Mouse (Mus musculus) layer of hippocampus, adult 18-20 months (tissue): ENCODE measurements at regions not wholly inside any gene's neighbourhood (a gene's known extent, or its start where the extent isn't known, plus 50 kb on each side); places are given as distances from the start of the nearest gene placed in this dataset.

Experiments
- DNase-seq, 2 experiments: peaks; one replicate each; pipeline ENCODE4 v3.0.0; 2022; ENCODE audit warnings: low spot score in 2 of 2

DNA sequence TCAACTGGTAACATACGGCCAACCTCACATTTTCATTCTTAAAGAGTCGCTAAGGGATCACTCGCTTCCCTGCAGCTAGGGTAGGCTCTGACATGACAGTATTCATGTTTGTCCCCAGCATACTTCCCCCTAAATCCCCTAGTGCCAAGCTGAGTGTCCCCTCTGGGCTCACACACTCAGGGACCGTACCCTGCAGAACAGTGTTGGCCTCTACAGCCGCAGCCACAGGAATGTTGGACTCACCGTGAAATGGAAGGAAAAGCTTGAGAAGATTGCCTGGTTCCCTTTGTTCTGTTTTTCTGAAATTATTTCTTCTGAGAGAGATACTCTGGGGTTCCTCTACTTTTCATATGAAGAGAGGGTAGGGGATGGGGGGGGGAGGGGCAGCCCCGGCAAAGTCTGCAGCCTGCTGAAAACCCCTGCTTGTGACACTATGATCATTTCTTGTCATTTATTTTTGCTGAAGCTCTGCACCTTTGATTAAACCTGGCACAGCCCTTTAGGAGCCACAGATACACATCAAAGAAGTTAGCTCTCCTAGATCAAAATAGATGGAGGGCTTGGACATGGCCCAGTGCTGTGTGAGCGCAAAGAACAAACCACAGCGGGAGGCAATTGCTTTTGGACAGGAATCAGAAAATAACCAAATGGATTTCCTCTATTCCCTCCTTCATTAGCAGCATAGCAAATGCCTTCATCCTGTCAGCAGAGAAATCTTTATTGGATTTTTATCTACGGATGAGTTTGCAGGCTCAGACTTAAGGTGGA, 312.7 kb upstream of the Id4 start:
- peak in 1 of 2 experiments; percentile 29 for DNase-seq

DNA sequence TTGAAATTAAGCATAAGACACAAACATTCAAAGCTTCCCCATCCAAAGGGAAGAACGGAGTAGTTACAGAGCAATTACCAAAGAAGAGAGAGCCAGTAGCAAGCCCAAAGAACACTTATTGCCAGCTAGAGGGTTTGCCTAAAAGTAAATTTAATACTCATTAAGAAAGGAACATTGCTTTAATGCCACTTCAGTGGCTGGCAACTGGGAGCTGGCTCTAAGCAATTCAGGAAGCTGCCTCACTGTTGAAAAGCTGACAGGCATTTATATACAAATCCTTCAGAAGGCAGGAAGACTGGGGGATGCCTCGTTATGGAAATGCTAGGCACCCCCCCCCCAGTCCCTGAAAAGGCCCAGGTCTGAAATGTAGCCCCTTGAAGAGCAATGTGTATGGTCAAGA, 310.6 kb upstream of the Id4 start:
- no peak for DNase-seq

DNA sequence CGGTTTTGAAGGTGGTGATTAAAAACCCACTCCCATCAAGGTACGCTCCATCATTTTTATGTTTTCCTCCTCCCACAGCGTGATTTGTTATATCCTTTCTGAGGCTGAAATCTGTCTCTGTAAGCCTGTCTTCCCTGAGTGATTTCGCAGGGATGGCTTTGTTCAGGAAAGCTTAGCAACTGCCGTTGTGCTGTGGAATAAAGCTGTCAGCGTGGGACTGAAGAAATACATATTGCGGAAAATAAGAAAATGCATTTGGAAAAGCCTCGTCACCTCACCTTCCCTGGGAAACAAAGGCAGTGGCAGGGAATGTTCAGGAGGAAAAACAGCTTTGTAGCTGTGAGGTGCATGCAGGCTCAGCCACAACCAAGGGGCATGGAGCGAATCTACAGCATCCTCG, 310.0 kb upstream of the Id4 start:
- DNase-seq: peak in 1 of 2 experiments; percentile 9

DNA sequence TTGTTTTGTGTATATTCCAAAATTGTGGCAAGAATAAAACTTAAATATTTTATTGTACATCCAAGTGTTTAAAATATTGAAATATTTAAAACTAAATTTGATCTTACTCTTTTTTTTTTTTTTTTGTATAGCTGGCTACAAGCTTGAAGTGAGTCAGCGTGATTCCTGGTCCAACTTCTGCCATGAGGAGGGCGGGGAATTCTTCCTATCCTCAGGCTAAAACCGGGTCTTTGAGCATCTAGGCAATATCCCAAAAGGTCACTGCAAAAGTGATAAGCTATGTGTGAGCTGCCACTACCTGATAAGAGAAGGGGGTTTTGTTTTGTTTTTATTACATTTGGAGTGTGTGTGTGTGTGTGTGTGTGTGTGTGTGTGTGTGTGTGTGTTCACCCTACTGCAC, 308.1 kb upstream of the Id4 start:
- DNase-seq: no peak

DNA sequence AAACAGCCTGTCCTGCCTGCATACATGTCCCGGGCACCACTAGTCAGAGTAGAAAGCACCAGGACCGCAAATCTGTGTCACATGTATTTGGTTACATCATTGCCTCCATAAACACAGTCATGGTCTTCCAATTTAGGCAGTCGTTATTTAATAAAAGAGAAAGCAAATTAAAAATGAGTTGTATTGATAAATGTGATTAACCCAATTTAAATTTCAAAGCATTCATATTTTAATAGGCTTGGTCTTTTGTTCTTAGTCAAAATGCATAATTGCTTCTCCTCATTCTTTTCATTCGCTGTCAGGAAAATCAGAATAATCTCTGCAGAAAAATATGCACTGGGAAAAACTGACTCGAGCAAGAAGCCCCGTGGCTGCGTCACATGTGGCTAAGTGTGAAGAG, 307.3 kb upstream of the Id4 start:
- DNase-seq: no peak

DNA sequence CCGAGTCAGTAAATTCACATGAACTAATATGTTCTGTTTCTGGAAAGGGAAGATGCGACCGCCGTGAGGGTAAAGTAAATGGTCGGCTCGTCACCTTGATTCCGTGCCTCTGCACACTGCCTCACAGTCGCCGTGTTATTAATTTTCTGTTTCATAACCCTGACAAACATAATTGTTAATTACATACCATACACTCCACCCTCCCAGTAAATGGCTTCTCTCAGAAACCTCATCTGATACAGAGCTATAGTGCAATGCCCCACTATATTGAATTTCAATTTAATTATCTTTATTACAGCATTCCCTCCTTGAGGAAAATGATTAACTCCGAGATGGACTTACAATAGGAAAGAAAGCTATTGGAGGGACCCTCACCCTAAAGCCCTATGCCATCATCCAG, 305.5 kb upstream of the Id4 start:
- no peak for DNase-seq

DNA sequence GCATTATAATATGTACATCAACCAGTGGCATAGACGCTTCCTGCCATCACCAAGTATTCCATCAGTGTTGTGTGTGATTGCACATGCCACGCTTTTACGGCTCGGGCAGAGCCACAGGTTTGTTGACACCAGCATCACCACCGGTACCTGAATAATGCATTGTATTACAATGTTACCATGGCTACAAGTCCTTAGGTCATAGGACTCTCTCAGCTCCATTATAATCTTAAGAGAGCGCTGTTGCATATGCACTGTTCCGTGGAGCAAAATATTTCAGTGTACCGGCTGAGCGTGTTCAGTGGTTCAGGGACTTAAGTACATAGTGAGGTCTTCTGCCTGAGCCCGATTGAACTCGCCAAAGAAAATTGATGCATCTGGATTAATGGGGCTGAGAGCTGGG, 303.4 kb upstream of the Id4 start:
- no peak for DNase-seq

DNA sequence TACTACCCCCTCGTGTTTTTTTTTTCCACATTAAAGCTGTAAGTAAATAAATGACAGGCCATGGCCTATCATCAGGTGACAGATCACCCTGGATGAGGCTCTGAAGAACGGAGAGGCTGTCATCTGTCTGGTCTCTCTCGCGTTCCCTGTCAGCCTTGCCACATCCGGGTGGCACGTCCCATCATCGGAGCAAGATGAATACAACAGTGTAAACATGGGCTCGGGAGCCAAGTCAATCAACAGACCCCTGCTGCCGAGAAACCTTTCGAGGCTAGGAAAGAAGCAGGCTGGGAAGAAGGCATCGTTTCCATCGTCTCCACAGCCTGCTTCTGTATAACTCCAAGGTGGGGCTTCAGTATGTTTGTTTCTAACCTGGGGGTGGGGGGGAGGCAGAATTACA, 286.8 kb upstream of the Id4 start:
- no peak for DNase-seq

DNA sequence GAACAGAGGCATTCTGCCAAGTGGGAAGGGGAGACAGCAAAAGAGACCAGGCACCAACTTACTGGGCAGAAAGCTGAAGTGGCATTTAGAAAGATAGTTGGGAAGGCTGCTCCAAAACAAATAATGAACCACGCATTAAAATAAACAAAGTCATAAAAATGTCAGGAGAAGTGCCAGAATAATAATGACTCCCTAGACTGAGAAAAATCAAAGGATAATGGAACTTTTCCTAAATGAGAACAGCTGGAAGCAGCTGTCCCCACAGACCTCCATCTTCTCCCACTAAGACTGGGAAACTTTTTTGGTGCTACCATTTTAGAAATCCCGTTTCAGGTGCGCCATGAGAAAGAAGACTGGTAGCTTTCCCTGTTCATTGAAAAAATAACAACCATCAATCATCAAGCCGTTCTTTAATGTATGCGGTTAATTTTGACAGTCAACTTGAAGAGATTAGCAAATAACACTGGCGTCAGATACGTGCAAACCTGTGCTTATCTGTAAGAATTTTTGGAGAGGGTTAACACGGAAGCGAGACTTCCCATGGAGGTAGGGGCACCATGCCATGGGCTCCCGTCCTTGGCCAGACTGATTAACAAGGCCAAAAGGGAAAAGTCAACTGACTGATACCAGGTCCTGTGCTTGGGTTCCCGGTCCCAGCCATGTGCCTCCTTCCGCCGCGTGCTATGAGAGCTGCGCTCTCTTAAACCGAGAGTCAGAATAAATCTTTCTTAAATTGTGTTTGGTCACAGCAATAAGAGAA, 286.1 kb upstream of the Id4 start:
- DNase-seq: no peak

DNA sequence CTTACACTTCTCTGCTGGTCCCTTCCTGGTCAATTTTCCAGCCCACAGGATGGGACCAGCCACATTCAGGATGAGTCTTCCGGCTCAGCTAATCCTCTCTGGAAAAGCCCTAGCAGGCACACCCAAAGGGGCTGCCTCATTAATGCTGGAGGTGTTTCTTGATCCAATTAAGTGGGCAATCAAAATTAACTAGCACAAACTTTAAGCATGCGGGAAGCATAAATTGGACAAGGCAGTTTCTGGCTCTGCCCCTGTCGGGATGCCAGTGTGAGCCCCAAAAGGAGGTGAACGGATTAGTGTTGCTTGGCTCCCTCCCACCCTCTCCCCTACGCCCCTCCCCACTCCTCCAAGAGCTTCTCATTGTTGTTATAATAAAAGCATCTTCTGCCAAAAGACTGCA, 262.5 kb upstream of the Id4 start:
- peak in 1 of 2 experiments; percentile 3 for DNase-seq

DNA sequence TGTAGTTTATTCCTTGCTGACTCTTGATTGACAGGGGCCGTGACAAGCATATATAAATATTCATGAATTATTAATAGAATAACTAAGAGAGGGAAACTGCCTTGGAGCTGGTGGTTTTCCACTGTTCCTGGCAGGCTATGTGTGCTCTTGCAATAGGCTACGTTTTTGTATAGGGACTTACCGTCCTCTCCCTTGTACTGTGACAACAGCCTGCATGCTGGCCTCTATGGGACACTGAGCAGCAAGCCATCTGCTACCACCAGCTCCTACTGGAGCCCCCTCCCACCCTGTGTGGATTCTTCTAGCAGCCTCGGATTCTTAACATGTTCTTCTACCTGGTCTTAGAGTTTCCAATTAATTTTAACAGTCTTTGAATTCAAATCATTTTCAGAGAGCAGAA, 261.6 kb upstream of the Id4 start:
- DNase-seq: no peak

DNA sequence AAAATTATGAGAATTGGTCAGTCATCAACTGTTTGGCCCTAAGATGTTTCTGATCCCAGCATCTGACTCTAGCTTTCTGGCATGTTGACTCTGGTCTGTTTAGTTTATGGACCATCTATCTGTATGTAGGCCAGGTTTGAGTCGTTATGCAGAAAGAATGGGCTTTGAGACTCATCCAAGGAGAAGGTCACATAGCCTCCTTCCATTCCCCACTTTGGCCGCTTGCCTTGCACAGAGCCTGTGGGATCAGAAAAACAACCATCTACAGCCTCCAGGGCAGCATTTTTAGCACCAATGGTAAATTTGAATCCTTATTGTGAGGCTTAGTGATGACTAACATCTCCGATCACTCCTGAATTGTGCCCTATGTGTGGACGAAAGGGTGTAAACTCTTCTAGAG, 257.9 kb upstream of the Id4 start:
- DNase-seq: no peak

DNA sequence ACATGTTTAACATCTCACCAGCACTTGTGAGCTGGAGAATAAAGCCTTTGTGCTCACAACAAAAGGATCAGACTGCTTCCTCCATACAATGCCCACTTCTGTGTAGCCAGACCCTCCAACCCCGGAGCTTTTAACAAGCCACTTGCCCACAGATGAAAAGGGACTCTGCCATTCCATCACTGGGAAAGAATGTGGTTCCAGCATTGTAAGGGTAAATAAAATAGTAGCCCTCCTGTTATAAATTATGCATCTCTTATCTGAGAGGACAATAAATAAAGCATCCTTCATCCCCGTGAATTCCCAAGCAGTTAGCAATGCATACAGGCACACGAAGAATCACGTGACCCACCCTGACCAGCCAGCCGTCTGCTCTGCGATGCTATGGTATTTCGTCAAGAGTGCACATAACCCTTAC, 247.7 kb upstream of the Id4 start:
- DNase-seq: no peak

DNA sequence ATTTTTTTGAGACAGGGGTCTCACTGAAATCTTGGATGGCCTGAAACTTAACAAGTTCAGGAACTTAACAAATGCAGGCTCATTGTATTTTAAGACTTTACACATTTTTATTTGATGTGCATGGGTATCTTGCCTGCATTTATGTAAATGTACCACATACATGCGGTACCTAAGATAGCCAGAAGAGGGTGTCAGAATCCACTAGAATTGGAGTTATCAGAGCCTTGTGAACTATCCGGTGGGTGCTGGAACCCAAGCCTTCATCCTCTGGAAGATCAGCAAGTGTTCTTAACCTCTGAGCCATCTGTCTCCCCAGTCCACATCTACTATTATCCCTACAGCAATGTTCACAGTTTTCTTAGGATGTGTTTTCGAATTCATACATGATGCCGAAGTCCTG, 245.7 kb upstream of the Id4 start:
- DNase-seq: no peak

DNA sequence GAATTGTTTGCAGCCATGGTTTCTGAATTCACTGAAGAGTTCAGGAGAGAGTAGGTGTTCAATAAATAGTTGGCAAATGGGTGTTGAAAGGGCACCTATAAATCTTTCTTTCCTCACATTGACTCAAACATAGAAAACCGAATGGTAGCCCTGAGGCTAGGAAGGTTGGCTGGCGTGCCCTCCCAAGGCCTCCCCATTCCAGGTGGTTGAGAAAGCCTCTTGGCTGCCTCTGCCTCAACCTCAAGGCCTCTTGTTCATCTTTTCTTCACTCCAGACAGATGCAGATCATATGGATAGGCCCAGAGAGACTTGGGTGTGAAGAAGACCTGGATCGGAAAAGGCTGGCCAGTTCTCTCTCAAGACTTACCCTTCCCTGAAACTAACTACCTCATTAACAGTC, 245.0 kb upstream of the Id4 start:
- no peak for DNase-seq

DNA sequence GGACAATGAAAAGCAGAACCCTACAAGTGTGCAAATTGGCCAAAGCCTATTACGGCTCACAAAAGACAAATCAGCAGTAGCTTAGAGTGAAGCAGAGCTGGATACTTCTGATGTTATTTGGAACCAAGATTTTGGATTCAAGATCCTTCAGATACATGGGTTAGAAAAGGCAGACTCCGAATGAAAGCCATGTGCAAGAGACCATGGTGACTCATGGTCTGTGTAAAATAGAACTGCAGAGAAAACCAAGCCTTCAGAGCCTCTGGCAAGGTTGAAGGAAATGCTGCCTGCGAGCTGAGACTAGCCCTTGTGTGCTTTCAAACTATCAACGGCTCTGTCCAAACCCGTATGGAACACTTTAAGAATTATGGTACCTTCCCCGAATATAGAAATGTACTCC, 244.4 kb upstream of the Id4 start:
- DNase-seq: no peak

DNA sequence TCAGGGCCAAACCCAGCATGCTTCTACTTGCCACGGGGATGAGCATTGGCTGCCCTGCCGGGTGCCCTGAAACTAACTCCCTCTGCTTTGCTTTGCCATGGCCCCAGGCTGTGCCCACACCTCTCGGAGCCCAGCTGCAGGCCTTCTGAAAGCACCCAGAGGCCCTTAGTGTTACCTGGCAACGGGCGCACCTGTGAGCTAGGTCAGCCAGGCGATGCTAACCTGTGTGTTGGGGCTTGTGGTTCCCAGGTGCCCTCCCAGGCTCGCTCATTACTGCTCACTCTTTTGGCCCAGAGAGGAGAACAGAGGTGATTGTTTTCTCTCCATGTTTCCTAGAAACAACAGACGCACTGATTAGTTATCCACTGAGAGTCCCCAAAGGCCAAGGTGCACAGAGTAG, 243.4 kb upstream of the Id4 start:
- no peak for DNase-seq

DNA sequence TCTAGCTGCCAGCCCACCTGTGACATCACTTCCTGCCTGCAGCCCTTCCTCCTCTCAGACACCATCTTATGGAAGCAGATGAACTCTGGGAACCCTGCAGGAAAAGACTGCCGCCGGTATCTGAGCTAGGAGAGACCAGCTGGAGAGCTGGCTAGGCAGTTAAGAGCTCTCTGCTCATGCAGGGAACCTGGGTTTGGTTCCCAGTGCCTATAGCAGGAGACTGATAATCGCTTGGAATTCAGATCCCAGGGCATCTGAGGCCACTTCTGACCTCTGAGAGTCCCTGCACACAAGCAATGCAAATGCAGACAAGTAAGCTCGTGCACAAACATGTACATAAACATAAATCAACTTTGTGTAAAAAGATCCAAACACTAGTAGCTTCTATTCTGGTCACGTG, 242.4 kb upstream of the Id4 start:
- DNase-seq: no peak

DNA sequence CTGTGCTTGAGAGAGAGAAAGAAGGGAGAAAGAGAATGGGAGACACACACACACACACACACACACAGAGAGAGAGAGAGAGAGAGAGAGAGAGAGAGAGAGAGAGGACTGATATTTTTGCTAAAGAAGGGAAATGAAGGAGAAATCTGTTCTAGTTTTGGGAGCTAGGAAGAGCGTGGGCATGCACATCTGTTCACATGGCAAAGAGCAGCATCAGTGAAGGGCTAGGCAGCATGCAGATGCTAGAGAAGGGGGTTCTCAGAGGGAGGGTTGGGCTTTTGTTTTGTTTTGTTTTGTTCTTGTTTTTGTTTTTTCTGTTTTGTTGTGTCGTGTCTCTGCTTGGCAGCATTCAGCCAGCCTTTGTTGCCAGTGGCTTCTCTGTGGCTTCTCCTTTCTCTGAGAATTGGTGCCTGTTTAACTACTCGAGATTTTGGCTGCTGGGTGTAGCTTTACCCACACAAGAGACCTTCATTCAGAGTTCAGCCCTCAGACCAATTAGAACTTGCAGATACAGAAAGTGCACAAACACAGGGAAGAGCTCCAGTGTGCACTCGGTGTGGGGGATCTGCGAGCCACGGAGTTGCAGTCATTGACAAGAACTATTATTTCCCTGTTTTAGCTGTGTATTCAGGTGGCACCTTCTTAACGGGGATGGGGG, 237.9 kb upstream of the Id4 start:
- peak in 1 of 2 experiments; percentile 20 for DNase-seq

DNA sequence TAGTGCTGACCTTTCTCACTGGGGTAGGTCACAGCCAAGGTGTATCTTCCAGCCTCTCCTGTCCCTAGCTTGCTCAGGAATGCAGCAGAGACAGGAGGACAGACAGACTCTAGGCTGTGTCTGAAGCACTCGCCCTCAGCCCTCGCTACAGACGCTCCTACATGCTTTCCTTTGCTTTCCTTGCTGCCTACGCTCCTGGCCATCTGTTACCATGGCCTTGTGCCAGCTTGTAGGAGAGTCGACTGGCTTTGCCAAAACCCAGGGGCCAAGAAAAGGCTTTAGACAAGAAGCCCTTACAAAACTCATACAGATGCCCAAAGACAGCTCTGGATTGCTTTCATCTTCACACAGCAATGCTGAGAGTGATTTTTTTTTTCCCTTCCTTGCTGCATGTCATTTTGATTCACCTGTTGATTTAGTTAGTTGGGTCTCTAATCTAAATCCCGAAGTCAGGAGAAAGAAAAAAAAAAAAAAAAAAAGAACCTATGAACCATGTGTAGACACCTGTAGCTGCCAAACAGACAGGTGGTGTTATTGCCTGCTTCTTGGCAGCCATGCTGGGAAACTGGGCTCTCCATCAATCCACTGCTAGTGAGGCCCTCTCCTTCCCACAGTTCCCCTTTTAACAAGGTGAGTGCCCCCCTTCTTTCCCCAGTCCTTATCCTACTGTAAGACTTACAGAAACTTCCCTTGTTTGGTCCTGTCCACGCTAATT, 233.1 kb upstream of the Id4 start:
- peak; percentile 50 to 69 for DNase-seq

DNA sequence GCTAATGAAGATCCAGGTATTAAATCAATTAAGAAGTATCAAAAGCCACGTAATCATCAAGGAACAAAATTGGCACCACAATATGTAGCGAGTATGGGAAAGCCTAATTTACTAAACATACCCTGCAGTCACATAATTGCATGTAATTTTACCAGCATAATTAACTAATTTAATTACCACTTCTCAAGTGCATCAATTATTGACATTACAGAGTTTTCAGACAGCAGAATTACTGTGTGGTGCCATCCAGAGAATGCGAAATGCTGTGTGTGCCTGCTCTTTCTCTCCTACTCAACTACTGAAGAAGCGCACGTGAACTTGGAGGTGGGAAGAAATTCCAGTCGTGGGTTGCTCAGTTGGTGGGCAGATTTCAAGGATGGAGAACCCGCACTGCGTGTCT, 229.5 kb upstream of the Id4 start:
- DNase-seq: no peak

DNA sequence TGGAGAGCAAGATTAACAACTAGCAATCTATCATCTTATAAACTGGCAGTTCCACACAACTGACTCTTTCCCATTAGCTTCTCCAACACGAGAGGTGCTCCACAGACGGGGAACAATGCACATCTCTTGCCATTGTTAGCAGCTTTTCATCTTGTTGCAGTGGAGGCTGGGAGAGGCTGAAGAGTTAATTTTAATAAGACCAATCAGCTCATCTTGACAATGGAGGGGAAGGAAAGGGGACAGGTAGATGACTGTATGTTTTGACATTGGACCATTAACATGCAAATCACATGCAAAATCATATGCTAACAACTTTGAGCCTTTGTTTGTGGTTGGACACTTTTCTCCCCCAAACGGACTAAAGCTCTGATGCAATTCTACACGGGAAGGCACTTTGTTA, 218.9 kb upstream of the Id4 start:
- no peak for DNase-seq
